Mouse (Mus musculus) midbrain, embryonic 12.5 days (tissue): ENCODE measurements at regions not wholly inside any gene's neighbourhood (a gene's known extent, or its start where the extent isn't known, plus 50 kb on each side); places are given as distances from the start of the nearest gene placed in this dataset.
A peak's percentile ranks its signal among the peaks of the same experiment; 100 is the strongest.

Experiments
- ATAC-seq: fragments of 200-750 bp; cut with Nextera tagmentation; 2 replicates; pipeline ENCODE4 v1.8.0; 2017; ENCODE audit warnings: low read depth, moderate TSS enrichment, moderate library complexity; ENCODE audit not compliant: low FRiP score
- H3K27ac ChIP-seq: fragments of 300-500 bp; sonication (generic); replicated peaks from 2 replicates; pipeline ENCODE4 v1.5.1; 2016; ENCODE audit warnings: mild to moderate bottlenecking
- H3K27me3 ChIP-seq: fragments of 300-500 bp; sonication (generic); 2 replicates; pipeline ENCODE4 v1.6.1; 2016; ENCODE audit warnings: mild to moderate bottlenecking
- H3K36me3 ChIP-seq: fragments of 300-500 bp; sonication (generic); 2 replicates; pipeline ENCODE4 v1.6.1; 2016
- H3K4me1 ChIP-seq: fragments of 300-500 bp; sonication (generic); 2 replicates; pipeline ENCODE4 v1.6.1; 2016
- H3K4me2 ChIP-seq: fragments of 300-500 bp; sonication (generic); replicated peaks from 2 replicates; pipeline ENCODE4 v1.6.1; 2016; ENCODE audit warnings: mild to moderate bottlenecking, moderate library complexity
- H3K4me3 ChIP-seq: fragments of 300-500 bp; sonication (generic); 2 replicates; pipeline ENCODE4 v1.5.1; 2016; ENCODE audit warnings: mild to moderate bottlenecking
- H3K9ac ChIP-seq: fragments of 300-500 bp; sonication (generic); replicated peaks from 2 replicates; pipeline ENCODE4 v1.6.1; 2016; ENCODE audit warnings: mild to moderate bottlenecking, moderate library complexity
- H3K9me3 ChIP-seq: fragments of 300-500 bp; sonication (generic); 2 replicates; pipeline ENCODE4 v1.6.1; 2016; ENCODE audit warnings: mild to moderate bottlenecking
- WGBS: fragments of 180-500 bp; shearing (Covaris S2); methylation state at CpG from one replicate; pipeline ENCODE4 v1.1.7; 2016; 5-methylcytosine and 5-hydroxymethylcytosine counted together

- ATAC-seq, result no peak
- WGBS, result 78% methylated on average over 6 of the region's 6 CpGs
- no peak overlapping the region for H3K27ac ChIP-seq
- H3K4me2 ChIP-seq, result no peak overlapping the region
- no peaks in the 10 kb centered on the region for H3K27me3 ChIP-seq
- no peak overlapping the region for H3K9ac ChIP-seq
- H3K9me3 ChIP-seq, result no peaks in the 10 kb centered on the region
- H3K4me1 ChIP-seq, result no peaks in the 10 kb centered on the region; the same call in 1 of the 2 replicates
- H3K36me3 ChIP-seq, result no peaks in the 10 kb centered on the region
- no peak overlapping the region for H3K4me3 ChIP-seq
Observed at GRCm38 (mm10) chr14:76188105-76188645, 77.5 kb downstream of the Nufip1 start.

- 82% methylated on average over 10 of the region's 10 CpGs for WGBS
- Histone ChIP-seq H3K36me3 (no peaks in the 10 kb centered on the region), H3K4me1 (peaks cover 8% of the 10 kb centered on the region; the same call in 1 of the 2 replicates), H3K9me3 (no peaks in the 10 kb centered on the region), H3K9ac (no peak overlapping the region), H3K27ac (no peak overlapping the region), H3K27me3 (no peaks in the 10 kb centered on the region), H3K4me2 (no peak overlapping the region), H3K4me3 (no peak overlapping the region)
- ATAC-seq, result no peak
Observed at GRCm38 (mm10) chr14:76195324-76195723, 84.6 kb downstream of the Nufip1 start.

DNA sequence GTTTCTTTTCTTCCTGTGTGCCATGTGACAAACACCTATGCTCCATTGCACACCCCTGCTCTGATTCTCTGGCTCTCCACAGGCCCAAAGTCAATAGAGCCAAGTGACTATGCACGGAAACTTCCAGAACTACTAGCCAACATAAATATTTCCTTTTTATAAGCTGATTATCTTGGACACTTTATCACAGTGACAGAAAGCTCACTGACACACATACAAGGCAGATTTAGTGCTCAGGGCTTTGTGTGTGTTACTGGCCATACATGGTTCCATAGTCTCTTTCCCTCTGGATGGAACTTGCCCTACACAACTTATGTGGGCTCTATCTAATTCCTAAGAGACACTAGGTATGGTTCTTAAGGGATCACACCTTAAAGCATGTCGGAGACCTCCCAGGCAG lies 86.7 kb downstream of the Nufip1 start:
- Histone ChIP-seq H3K27ac (no peak overlapping the region), H3K9me3 (no peaks in the 10 kb centered on the region), H3K27me3 (0 out of 2 replicates have a peak, but pooled peaks cover 3% of the 10 kb centered on the region), H3K36me3 (no peaks in the 10 kb centered on the region), H3K4me3 (no peak overlapping the region), H3K4me2 (no peak overlapping the region), H3K4me1 (peaks cover 8% of the 10 kb centered on the region; the same call in 1 of the 2 replicates), H3K9ac (no peak overlapping the region)
- no peak for ATAC-seq
- WGBS, result 90% methylated on average over 2 of the region's 2 CpGs

- Histone ChIP-seq H3K4me2 (no peak overlapping the region), H3K27me3 (0 out of 2 replicates have a peak, but pooled peaks cover 3% of the 10 kb centered on the region), H3K4me1 (peaks cover 8% of the 10 kb centered on the region; the same call in 1 of the 2 replicates), H3K9me3 (no peaks in the 10 kb centered on the region), H3K4me3 (no peak overlapping the region), H3K9ac (no peak overlapping the region), H3K36me3 (no peaks in the 10 kb centered on the region), H3K27ac (no peak overlapping the region)
- ATAC-seq, result no peak
- WGBS, result 65% methylated on average over 5 of the region's 5 CpGs
Observed at GRCm38 (mm10) chr14:76198406-76198805, 87.7 kb downstream of the Nufip1 start.

- Histone ChIP-seq H3K9ac (no peak overlapping the region), H3K4me3 (no peak overlapping the region), H3K4me2 (no peak overlapping the region), H3K9me3 (no peaks in the 10 kb centered on the region), H3K36me3 (no peaks in the 10 kb centered on the region), H3K4me1 (no peaks in the 10 kb centered on the region), H3K27ac (no peak overlapping the region), H3K27me3 (0 out of 2 replicates have a peak, but pooled peaks cover 3% of the 10 kb centered on the region)
- 95% methylated on average over 4 of the region's 4 CpGs for WGBS
- ATAC-seq, result no peak
Observed at GRCm38 (mm10) chr14:76202595-76202994, 91.9 kb downstream of the Nufip1 start.

GRCm38 (mm10) chr14:76203135-76203534 lies 92.4 kb downstream of the Nufip1 start:
- 94% methylated on average over 1 of the region's 1 CpGs for WGBS

GRCm38 (mm10) chr14:76216446-76217177 lies 105.9 kb downstream of the Nufip1 start:
- no peaks in the 10 kb centered on the region for H3K27me3 ChIP-seq
- no peak for ATAC-seq
- no peak overlapping the region for H3K4me2 ChIP-seq
- WGBS, result 82% methylated on average over 12 of the region's 12 CpGs
- H3K27ac ChIP-seq, result no peak overlapping the region
- H3K4me3 ChIP-seq, result no peak overlapping the region
- H3K9ac ChIP-seq, result no peak overlapping the region
- peaks cover 13% of the 10 kb centered on the region for H3K4me1 ChIP-seq
- H3K9me3 ChIP-seq, result 0 out of 2 replicates have a peak, but pooled peaks cover 8% of the 10 kb centered on the region
- H3K36me3 ChIP-seq, result no peaks in the 10 kb centered on the region

More at GRCm38 (mm10) chr14:76203135-76203534, 92.4 kb downstream of the Nufip1 start:
- Histone ChIP-seq H3K4me1 (no peaks in the 10 kb centered on the region), H3K4me3 (no peak overlapping the region), H3K4me2 (no peak overlapping the region), H3K27ac (no peak overlapping the region), H3K27me3 (0 out of 2 replicates have a peak, but pooled peaks cover 3% of the 10 kb centered on the region), H3K9me3 (no peaks in the 10 kb centered on the region), H3K36me3 (no peaks in the 10 kb centered on the region), H3K9ac (no peak overlapping the region)
- no peak for ATAC-seq

DNA sequence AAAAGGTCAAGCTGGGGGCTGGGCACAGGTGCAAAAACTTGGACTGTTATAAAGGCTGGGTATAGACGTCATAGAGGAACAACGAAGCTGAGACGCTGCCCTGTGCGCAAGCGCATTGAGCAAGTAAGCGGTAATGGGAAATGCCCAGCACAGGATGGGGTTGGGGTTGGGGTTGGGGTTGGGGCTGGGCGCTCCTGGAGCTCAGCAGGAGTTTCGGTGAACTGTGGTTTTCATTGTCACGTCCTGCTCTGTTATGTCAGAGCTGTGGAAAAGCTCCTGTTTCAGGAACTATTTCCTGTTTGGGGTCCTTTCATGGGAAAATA lies 106.4 kb downstream of the Nufip1 start:
- Histone ChIP-seq H3K9ac (no peak overlapping the region), H3K27me3 (no peaks in the 10 kb centered on the region), H3K4me3 (no peak overlapping the region), H3K27ac (no peak overlapping the region), H3K9me3 (0 out of 2 replicates have a peak, but pooled peaks cover 8% of the 10 kb centered on the region), H3K4me2 (no peak overlapping the region), H3K4me1 (peaks cover 18% of the 10 kb centered on the region), H3K36me3 (no peaks in the 10 kb centered on the region)
- 80% methylated on average over 9 of the region's 9 CpGs for WGBS
- ATAC-seq, result no peak

DNA sequence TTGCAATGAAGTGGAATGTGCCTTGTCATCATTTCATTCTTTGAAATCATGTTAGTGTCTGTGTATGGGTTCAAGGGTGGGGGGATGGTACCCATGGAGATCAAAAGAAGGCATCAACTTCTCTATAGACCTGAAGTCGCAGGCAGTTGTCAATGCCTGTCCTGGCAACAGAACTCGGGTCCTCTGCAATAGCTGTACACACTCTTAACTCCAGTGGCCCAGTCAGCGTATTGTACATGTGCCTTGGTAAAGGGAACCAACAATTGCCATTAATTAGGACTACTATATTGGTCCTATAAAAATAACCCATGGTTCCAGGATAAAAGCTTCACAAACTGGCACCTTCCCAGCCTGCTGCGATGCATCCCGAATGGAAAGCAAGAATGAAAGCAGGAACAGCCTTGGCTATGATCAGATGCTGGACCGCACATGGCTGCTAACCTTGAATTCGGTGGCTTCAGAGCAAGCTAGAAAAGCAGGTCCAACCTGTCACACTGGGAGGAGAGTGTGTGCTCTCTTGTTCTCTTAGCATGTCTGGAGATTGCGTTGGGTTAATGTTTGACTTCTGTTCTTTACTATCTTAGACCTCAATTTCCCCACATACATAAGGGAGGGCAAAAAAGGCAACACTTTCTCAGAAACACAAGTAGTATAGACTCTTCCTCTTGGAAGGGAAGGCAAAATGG lies 107.0 kb downstream of the Nufip1 start:
- 88% methylated on average over 8 of the region's 8 CpGs for WGBS
- ATAC-seq, result no peak

DNA sequence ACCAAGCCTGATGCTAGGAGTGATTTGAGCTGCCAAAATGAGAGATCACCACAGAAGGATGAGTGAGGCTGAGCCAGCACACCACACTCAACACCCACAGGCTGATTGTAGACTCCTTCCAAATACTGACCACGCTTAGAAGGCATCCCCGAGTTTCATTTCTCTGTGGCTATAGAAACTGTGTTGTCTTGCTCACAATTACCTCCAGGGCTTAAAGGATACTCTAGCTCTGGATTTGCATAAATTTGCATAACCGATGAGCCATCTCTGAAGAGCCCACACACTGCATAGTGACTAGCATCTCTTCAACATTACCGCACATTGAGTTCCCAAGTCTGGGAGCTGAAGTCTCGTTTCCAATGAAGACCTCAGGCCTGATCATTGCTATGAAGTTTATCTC lies 110.3 kb downstream of the Nufip1 start:
- Histone ChIP-seq H3K9ac (no peak overlapping the region), H3K9me3 (0 out of 2 replicates have a peak, but pooled peaks cover 8% of the 10 kb centered on the region), H3K36me3 (no peaks in the 10 kb centered on the region), H3K4me3 (no peak overlapping the region), H3K27me3 (0 out of 2 replicates have a peak, but pooled peaks cover 14% of the 10 kb centered on the region), H3K27ac (peak overlapping the region; percentile 77), H3K4me1 (peaks cover 24% of the 10 kb centered on the region), H3K4me2 (0 out of 2 replicates have a peak overlapping the region, but pooled peaks have one; percentile 18)
- ATAC-seq, result peak; percentile 76
- 20% methylated on average over 5 of the region's 5 CpGs for WGBS

More for the DNA sequence above, 107.0 kb downstream of the Nufip1 start:
- no peak overlapping the region for H3K4me3 ChIP-seq
- 0 out of 2 replicates have a peak, but pooled peaks cover 8% of the 10 kb centered on the region for H3K9me3 ChIP-seq
- no peaks in the 10 kb centered on the region for H3K27me3 ChIP-seq
- H3K4me1 ChIP-seq, result peaks cover 24% of the 10 kb centered on the region
- H3K9ac ChIP-seq, result no peak overlapping the region
- no peaks in the 10 kb centered on the region for H3K36me3 ChIP-seq
- no peak overlapping the region for H3K27ac ChIP-seq
- no peak overlapping the region for H3K4me2 ChIP-seq

DNA sequence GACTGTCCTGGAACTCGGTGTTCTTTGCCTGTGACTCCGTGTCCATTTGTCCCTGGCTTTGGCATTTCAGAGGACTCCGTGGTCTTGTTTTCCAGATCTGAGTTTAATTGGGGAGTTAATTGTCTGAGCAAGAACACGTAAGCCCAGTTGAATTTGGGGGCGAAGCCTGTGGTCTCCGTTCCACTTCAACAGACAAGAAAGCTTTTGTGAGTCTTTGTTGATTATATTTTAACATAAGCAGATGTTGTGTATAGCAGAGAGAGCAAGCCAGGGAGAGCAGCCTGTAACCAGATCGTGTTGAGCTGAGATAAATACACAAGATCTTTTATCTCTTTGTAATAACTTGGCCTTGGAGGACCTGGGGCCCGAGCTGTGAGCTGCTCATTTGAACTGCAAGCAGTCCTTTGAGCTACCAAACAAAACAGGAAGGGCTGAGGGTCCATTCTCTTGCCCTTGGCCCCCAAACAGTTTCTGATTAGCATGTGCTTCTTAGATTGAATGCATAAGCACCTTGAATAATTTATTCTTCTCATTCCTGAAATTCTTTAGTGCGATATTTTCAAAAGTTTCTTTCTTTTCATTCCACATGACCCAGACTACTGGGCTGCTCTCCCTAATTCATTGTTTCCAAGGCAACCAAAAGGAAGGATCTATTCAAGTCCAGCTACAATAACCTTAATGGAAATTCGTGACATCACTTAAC lies 111.1 kb downstream of the Nufip1 start:
- Histone ChIP-seq H3K9me3 (0 out of 2 replicates have a peak, but pooled peaks cover 8% of the 10 kb centered on the region), H3K36me3 (no peaks in the 10 kb centered on the region), H3K27ac (peak overlapping the region; percentile 77), H3K4me1 (peaks cover 24% of the 10 kb centered on the region), H3K4me3 (no peak overlapping the region), H3K9ac (no peak overlapping the region), H3K27me3 (0 out of 2 replicates have a peak, but pooled peaks cover 14% of the 10 kb centered on the region), H3K4me2 (peak overlapping the region; percentile 18; the same call in 1 of the 2 replicates)
- ATAC-seq, result peak; percentile 76
- 22% methylated on average over 10 of the region's 10 CpGs for WGBS
